Comparison of ENCODE assay signal across 8 mouse cellular contexts in genomic region chr8:105304325-105305210, GRCm38 (mm10). TPM values are rescaled to one million over a fixed set of nuclear protein-coding genes. Genes with fewer than 3 reads are reported as not detected.
DNase-seq lines count a peak whose midpoint lies in the region; ATAC-seq and TF ChIP-seq lines count a peak whose summit lies in the region.

No protein-coding gene starts in this region.

- ATAC-seq in heart, embryonic 12.5 days (ENCODE audit: insufficient number of reproducible peaks, low FRiP score): peak; percentile 18; the same call in 1 of the 2 replicates

- peaks cover 9% of the 10 kb centered on the region for H3K79me3 ChIP-seq in C2C12 (ENCODE audit: low read depth)

- no peak for DNase-seq in heart, postnatal 14 days
- DNase-seq in brain, embryonic 14.5 days (ENCODE audit: low read depth): peak; percentile 38
- DNase-seq in liver: peak; percentile 56
- DNase-seq in spleen, adult 18-20 months: no peak
- no peak for DNase-seq in lung, postnatal 36 days
- no peak for DNase-seq in right cerebral cortex, postnatal 4 days

- no peak for TF ChIP-seq POLR2A in brain, embryonic 14.5 days (IDR thresholded peaks at IDR 0.05; ENCODE audit: borderline replicate concordance, extremely low read depth, insufficient read depth, insufficient read length, poor library complexity, severe bottlenecking)

- intact Hi-C loops in heart, postnatal 14 days (cut with DNase I): no loop called here

- H3K9ac ChIP-seq in heart, embryonic 12.5 days: 0 out of 2 replicates have a peak overlapping the region, but pooled peaks have one; percentile 3

- TF ChIP-seq CTCF in C2C12 (IDR thresholded peaks at IDR 0.05; ENCODE audit: control insufficient read depth, insufficient read depth, insufficient read length): no peak
- no peak for TF ChIP-seq CTCF in brain, embryonic 14.5 days (IDR thresholded peaks at IDR 0.05; ENCODE audit: borderline replicate concordance, extremely low read depth, insufficient read depth, insufficient read length)

- peak overlapping the region; percentile 53; the same call in 1 of the 2 replicates for H3K27ac ChIP-seq in heart, embryonic 12.5 days (ENCODE audit: poor library complexity, severe bottlenecking)

- no peaks in the 10 kb centered on the region for H3K9me3 ChIP-seq in heart, embryonic 12.5 days (replicated peaks)

- H3K79me2 ChIP-seq in C2C12 (ENCODE audit: control insufficient read depth, insufficient read depth): peaks cover 33% of the 10 kb centered on the region

- H3K4me1 ChIP-seq in heart, embryonic 12.5 days (replicated peaks): peaks cover 40% of the 10 kb centered on the region

- H3K4me2 ChIP-seq in heart, embryonic 12.5 days: no peak overlapping the region

- H3K27me3 ChIP-seq in heart, embryonic 12.5 days (replicated peaks): no peaks in the 10 kb centered on the region
- H3K27me3 ChIP-seq in C2C12 (ENCODE audit: control insufficient read depth, insufficient read depth, insufficient read length): no peaks in the 10 kb centered on the region

- H3ac ChIP-seq in C2C12 (ENCODE audit: control insufficient read depth, insufficient read length, low read depth): no peak overlapping the region

- WGBS in heart, embryonic 12.5 days: 52% methylated on average over 9 of the region's 9 CpGs

- peaks cover 76% of the 10 kb centered on the region for H3K36me3 ChIP-seq in heart, embryonic 12.5 days
- H3K36me3 ChIP-seq in C2C12 (ENCODE audit: control insufficient read depth, insufficient read depth): peaks cover 73% of the 10 kb centered on the region

- no peak overlapping the region for H3K4me3 ChIP-seq in heart, embryonic 12.5 days
- no peak overlapping the region for H3K4me3 ChIP-seq in C2C12 (ENCODE audit: insufficient read depth, poor library complexity, severe bottlenecking)

TF ChIP-seq in C2C12, 6 proteins besides CTCF, POLR2A, EP300 and RAD21:
- TF ChIP-seq CEBPB (IDR thresholded peaks at IDR 0.05; ENCODE audit: low read depth) (no peak), MYOG (IDR thresholded peaks at IDR 0.05; ENCODE audit: control insufficient read depth, extremely low read depth, insufficient read length) (no peak), MYOD1 (IDR thresholded peaks at IDR 0.05; ENCODE audit: control insufficient read depth, insufficient read length, low read depth) (peak; percentile 68), FOSL1 (IDR thresholded peaks at IDR 0.05; ENCODE audit: insufficient read depth, low read length, poor library complexity, severe bottlenecking) (no peak)

RNA-seq across cellular contexts. Expression of gene Elmo3, which starts 0.8 kb away (rescaled TPM):
- 2.8 and 3.3 TPM in 2 replicates for polyA plus RNA-seq in heart, embryonic 12.5 days (2016; fragmentation: Nextera tagmentation; extraction: Ambion mirVana)
- total RNA-seq in heart, postnatal 14 days (2021): 1 to 10 TPM in 1 of 2 experiments, under 1 TPM in 1; 0.86 to 1.2 TPM
- 0.50 TPM for polyA plus RNA-seq in C2C12 (2012; fragmentation: generic; extraction: Trizol)
- 2.3 TPM in 2 replicates for polyA plus RNA-seq in brain, embryonic 14.5 days (2012; rRNA removed)

RNA-seq across cellular contexts. Expression of gene E2f4, which starts 7.1 kb away (rescaled TPM):
- polyA plus RNA-seq in heart, embryonic 12.5 days (2016; fragmentation: Nextera tagmentation; extraction: Ambion mirVana): 60.8 and 64.1 TPM in 2 replicates
- total RNA-seq in heart, postnatal 14 days (2021): 10 to 100 TPM; 21.9 to 24.8 TPM
- 59.5 TPM for polyA plus RNA-seq in C2C12 (2012; fragmentation: generic; extraction: Trizol)
- 89.4 and 126 TPM in 2 replicates for polyA plus RNA-seq in brain, embryonic 14.5 days (2012; rRNA removed)

RNA-seq across cellular contexts. Expression of gene Exoc3l, which starts 8.7 kb away (rescaled TPM):
- 16.1 and 19.5 TPM in 2 replicates for polyA plus RNA-seq in heart, embryonic 12.5 days (2016; fragmentation: Nextera tagmentation; extraction: Ambion mirVana)
- 1 to 10 TPM; 8.5 to 8.6 TPM for total RNA-seq in heart, postnatal 14 days (2021)
- polyA plus RNA-seq in C2C12 (2012; fragmentation: generic; extraction: Trizol): 0.97 TPM
- polyA plus RNA-seq in brain, embryonic 14.5 days (2012; rRNA removed): 12.6 and 13.7 TPM in 2 replicates

RNA-seq across cellular contexts. Expression of gene 4931428F04Rik, which starts 14.9 kb away (rescaled TPM):
- polyA plus RNA-seq in heart, embryonic 12.5 days (2016; fragmentation: Nextera tagmentation; extraction: Ambion mirVana): 7.9 and 8.1 TPM in 2 replicates
- total RNA-seq in heart, postnatal 14 days (2021): 1 to 10 TPM; 1.5 to 3.2 TPM
- polyA plus RNA-seq in C2C12 (2012; fragmentation: generic; extraction: Trizol): 6.0 TPM
- 176 and 217 TPM in 2 replicates for polyA plus RNA-seq in brain, embryonic 14.5 days (2012; rRNA removed)

RNA-seq across cellular contexts. Expression of gene Lrrc29, which starts 21.5 kb away (rescaled TPM):
- polyA plus RNA-seq in heart, embryonic 12.5 days (2016; fragmentation: Nextera tagmentation; extraction: Ambion mirVana): 1.3 TPM in 2 replicates
- total RNA-seq in heart, postnatal 14 days (2021): 1 to 10 TPM; 1.7 to 1.9 TPM
- 0.69 TPM for polyA plus RNA-seq in C2C12 (2012; fragmentation: generic; extraction: Trizol)
- 2.3 and 2.4 TPM in 2 replicates for polyA plus RNA-seq in brain, embryonic 14.5 days (2012; rRNA removed)

Comparison
In these comparisons a context has a peak if more than half of its experiments do, and no peak if none do; other contexts are left out.
1. DNase-seq: peak in brain, embryonic 14.5 days (single experiment) and liver (single experiment); none in heart, postnatal 14 days (0 of 2), spleen, adult 18-20 months (0 of 2), lung, postnatal 36 days (single experiment) and right cerebral cortex, postnatal 4 days (single experiment).